Mouse (Mus musculus) brain, embryonic 14.5 days (tissue): ENCODE data around the gene Gng7.

Experiments used
- CTCF ChIP-seq: fragments of 200-500 bp; IDR thresholded peaks from 2 replicates; pipeline ENCODE4 v1.5.1; 2012; ENCODE audit warnings: inconsistent platforms, mild to moderate bottlenecking, moderate library complexity, borderline replicate concordance; ENCODE audit not compliant: insufficient read depth, insufficient read length; ENCODE audit errors: extremely low read depth
- POLR2A ChIP-seq: fragments of 200-500 bp; IDR thresholded peaks from 2 replicates; pipeline ENCODE4 v1.6.1; 2012; ENCODE audit warnings: mild to moderate bottlenecking, inconsistent platforms, borderline replicate concordance; ENCODE audit not compliant: poor library complexity, insufficient read depth, insufficient read length, severe bottlenecking; ENCODE audit errors: extremely low read depth

DNA sequence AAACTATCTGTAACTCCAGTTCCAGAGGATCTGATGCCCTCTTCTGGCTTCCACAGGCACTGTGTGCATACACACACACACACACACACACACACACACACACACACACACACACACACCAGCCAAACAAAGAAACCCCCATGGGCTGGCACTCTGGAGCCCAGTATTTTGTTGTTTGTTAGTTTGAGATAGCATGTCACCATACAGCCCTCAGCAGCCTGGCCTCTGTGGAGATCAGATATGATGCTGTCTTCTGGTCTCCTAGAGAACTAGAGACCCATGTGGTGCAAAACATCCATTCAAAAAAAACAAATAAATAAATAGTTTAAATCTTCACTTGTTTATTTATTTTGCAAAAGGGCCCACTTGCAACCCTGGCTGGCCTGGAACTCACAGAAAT, 13.5 kb upstream of the Gng7 start:
- TF ChIP-seq CTCF (no peak), POLR2A (no peak)
